Mouse (Mus musculus) adrenal gland, adult 2 months (tissue): ENCODE data around the gene Gm12216. TPM values are rescaled to one million over a fixed set of nuclear protein-coding genes. Genes with fewer than 3 reads are reported as not detected.
"Not testable (repeated sequence)": the region's sequence is repeated elsewhere in the genome, so short reads cannot be mapped to it uniquely, and the experiment has no call there.

Experiments used
- DNase-seq: peaks from one replicate; pipeline ENCODE4 v3.0.0; 2021
- long read RNA-seq: library from polyadenylated mRNA; stranded (forward); transcript quantifications from one replicate; pipeline ENCODE4 v2.0.0, GENCODE M21; 2021
- polyA plus RNA-seq: library from polyadenylated mRNA; depleted of rRNA; stranded (reverse); fragments of >200 nt; gene quantifications from 2 replicates; pipeline ENCODE4 v1.2.3, GENCODE M21; 2012; rRNA removed
- total RNA-seq, 2 experiments: library from RNA; stranded (reverse); gene quantifications; 2 replicates each; pipeline ENCODE4 v1.2.3; 2021

Gene Gm12216
- total RNA-seq (10 to 100 TPM in 1 of 2 experiments, 1 to 10 TPM in 1; 8.4 to 10.8 TPM), polyA plus RNA-seq (8.4 and 9.6 TPM in 2 replicates)
- long read RNA-seq, partial matches to known transcripts: 0 of 3 reads
- long read RNA-seq, other reads (novel, unspliced or antisense): 3 of 3 reads

GRCm38 (mm10) chr11:53858761-53859580 lies at the start of gene Gm12216:
Gm12216 (minus strand) TSS chr11:53859256.
- DNase-seq: peak; percentile 81

GRCm38 (mm10) chr11:53908686-53909085 lies 49.6 kb upstream of the Gm12216 start:
- no peak for DNase-seq

- no peak for DNase-seq
These were observed 45.5 kb upstream of the Gm12216 start for GRCm38 (mm10) chr11:53904534-53904925.

GRCm38 (mm10) chr11:53903781-53904533 lies 44.9 kb upstream of the Gm12216 start:
- DNase-seq: peak; percentile 43

GRCm38 (mm10) chr11:53902741-53903140 lies 43.7 kb upstream of the Gm12216 start:
- no peak for DNase-seq

GRCm38 (mm10) chr11:53900991-53901390 lies 41.9 kb upstream of the Gm12216 start:
- DNase-seq: no peak

- DNase-seq: no peak
These were observed 40.9 kb upstream of the Gm12216 start for GRCm38 (mm10) chr11:53899981-53900380.

GRCm38 (mm10) chr11:53899004-53899403 lies 39.9 kb upstream of the Gm12216 start:
- no peak for DNase-seq

GRCm38 (mm10) chr11:53896935-53897334 lies 37.9 kb upstream of the Gm12216 start:
- DNase-seq: no peak

GRCm38 (mm10) chr11:53893451-53893850 lies 34.4 kb upstream of the Gm12216 start:
- DNase-seq: no peak

- no peak for DNase-seq
These were observed 33.8 kb upstream of the Gm12216 start for GRCm38 (mm10) chr11:53892716-53893416.

- DNase-seq: peak; percentile 99
These were observed 32.7 kb upstream of the Gm12216 start, which contains the start of gene Slc22a5 for GRCm38 (mm10) chr11:53891505-53892451. Slc22a5 (minus strand) TSS chr11:53891660.

GRCm38 (mm10) chr11:53890906-53891504 lies 31.9 kb upstream of the Gm12216 start:
- no peak for DNase-seq

- no peak for DNase-seq
These were observed 31.2 kb upstream of the Gm12216 start for GRCm38 (mm10) chr11:53890225-53890624.

- no peak for DNase-seq
These were observed 30.1 kb upstream of the Gm12216 start for GRCm38 (mm10) chr11:53889091-53889645.

GRCm38 (mm10) chr11:53888242-53888641 lies 29.2 kb upstream of the Gm12216 start:
- no peak for DNase-seq

- no peak for DNase-seq
These were observed 24.2 kb upstream of the Gm12216 start for GRCm38 (mm10) chr11:53883287-53883686.

- DNase-seq: not testable (repeated sequence)
These were observed 19.0 kb upstream of the Gm12216 start for GRCm38 (mm10) chr11:53878096-53878495.

GRCm38 (mm10) chr11:53876488-53876887 lies 17.4 kb upstream of the Gm12216 start:
- DNase-seq: no peak

GRCm38 (mm10) chr11:53874706-53875105 lies 15.7 kb upstream of the Gm12216 start:
- DNase-seq: no peak
